Mouse (Mus musculus) urinary bladder, postnatal 36 days (tissue): ENCODE results near the gene Def8.

Experiments
- DNase-seq, 2 experiments: peaks; one replicate each; pipeline ENCODE4 v3.0.0; 2022; ENCODE audit warnings: low spot score in 2 of 2, mixed read lengths in 1 of 2

Gene Def8

GRCm38 (mm10) chr8:123423441-123423840 is at the start of gene Def8:
TSS of gene Def8 (plus strand) at chr8:123423527.
- DNase-seq = no peak

GRCm38 (mm10) chr8:123374239-123374578 is 49.1 kb upstream of the Def8 start:
- peak; percentile 90 to 93 for DNase-seq

GRCm38 (mm10) chr8:123375701-123376100 is 47.6 kb upstream of the Def8 start:
- no peak for DNase-seq

GRCm38 (mm10) chr8:123376106-123376505 is 47.2 kb upstream of the Def8 start:
- DNase-seq = no peak

DNA sequence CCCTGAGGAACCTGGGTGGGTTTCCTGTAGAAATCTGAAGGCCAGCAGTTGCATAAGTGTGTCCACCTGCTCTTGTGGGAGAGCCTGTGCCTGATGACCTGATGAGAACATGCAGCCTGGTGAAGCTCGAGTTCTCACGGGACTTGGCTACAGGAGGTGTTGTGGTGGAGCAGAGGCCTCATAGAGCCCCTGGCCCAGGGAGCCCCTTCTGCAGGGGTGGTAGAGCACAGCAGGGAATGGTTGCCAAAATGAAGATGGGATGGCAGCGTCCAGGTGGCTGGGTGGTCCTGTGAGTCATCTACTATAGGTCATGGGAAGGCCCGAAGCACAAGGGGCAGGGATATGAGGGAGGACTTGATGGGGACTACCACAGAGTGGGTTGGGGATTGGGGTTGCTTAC is 41.6 kb upstream of the Def8 start:
- no peak for DNase-seq

DNA sequence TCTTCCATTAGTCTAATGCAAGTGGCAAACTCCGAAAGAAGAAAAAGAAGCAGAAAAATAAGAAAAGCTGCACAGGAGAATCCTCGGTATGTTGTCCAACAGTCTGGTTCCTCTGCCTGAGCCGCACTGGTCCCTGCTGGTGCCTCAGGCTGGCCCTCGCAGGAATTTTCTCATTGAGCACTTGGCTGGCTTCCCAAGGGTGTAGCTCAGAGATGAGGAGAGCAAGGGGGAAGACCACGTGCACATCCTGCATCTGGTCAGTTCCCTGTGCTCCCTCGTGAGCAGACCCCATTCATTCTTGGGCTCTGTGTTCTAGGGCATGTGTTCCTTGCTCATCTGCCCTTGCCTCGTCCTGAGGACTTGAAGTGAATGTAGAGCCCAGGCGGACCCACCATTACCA is 40.8 kb upstream of the Def8 start:
- DNase-seq = no peak

DNA sequence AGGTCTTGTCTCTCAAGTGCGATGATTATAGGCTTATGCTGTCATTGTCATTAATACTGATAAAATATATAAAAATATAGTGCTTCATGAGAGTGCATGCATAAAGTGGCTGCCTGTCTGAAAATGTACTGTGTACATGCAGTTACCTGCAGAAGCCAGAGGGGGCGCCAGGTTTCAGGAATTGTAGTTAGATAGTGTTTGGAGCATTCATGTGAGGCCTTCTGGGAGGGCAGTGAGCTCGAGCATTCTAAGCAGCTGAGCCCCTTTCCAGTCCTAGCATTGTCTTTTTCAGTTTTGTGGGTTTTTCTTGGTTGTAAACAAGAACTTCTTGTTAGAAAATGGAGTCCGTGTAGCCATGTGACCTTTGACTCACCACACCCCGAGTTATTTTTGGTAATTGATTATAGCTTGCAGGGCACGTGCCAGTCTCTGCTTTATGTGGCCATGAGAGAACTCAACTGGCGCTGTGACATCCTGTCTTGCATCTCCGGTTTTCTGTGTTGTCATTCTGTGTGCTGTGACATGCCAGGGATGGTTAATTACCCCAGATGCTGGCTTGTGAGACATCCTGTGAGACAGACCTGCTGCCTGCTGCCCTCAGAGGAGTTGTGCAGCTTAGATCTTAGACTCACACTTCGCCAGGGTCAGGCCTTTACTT is 38.3 kb upstream of the Def8 start:
- DNase-seq = no peak

- no peak for DNase-seq
Measured at GRCm38 (mm10) chr8:123387041-123387440, 36.3 kb upstream of the Def8 start.

GRCm38 (mm10) chr8:123387801-123388200 is 35.5 kb upstream of the Def8 start:
- DNase-seq = no peak

DNA sequence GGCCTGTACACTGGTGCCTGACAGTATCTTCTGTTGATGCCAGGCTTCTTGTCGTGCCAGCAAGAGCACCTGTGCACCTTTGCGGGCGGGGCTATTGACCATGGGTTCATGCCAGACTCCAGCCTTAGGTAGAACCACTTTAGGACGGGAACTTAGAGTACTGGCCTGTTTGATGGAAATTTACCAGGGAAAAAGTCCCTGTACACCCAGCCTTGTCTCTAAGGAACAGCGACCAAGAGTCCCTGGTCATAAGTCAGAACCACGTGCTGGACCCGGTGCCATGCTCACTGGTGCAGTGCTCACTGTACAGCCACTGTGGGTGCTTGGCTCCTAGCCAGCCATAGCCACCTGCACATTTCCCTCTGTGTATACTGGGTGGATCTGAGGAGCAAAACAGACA is 34.3 kb upstream of the Def8 start:
- DNase-seq = no peak

DNA sequence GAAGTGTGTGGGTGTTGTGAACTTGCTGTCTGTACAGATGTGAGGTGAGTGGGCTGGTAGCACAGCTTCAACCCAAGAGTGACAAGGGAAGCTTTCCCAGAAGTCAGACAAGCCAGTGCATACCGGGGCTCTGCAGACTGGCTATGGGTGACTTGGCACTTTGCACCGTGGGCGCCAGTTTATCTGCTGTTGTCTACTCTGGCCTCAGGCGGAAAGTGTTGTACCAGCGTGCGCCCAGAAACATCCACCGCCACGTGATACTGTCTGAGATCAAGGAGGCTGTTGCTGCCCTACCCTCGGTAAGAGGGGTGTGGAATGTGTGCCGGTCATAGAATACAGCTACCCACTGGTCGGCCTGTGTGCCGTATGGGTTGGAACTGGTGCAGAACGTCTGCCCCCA is 25.0 kb upstream of the Def8 start:
- DNase-seq = no peak

- DNase-seq = no peak
Measured at GRCm38 (mm10) chr8:123401936-123402335, 21.4 kb upstream of the Def8 start.

GRCm38 (mm10) chr8:123402730-123403326 is 20.5 kb upstream of the Def8 start:
- no peak for DNase-seq

GRCm38 (mm10) chr8:123404521-123404920 is 18.8 kb upstream of the Def8 start:
- no peak for DNase-seq

GRCm38 (mm10) chr8:123406786-123407185 is 16.5 kb upstream of the Def8 start, which contains the start of gene Mc1r:
TSS of gene Mc1r (plus strand) at chr8:123407107.
- DNase-seq = peak; percentile 23 to 34

- DNase-seq = no peak
Measured at GRCm38 (mm10) chr8:123407612-123408011, 15.7 kb upstream of the Def8 start.

- DNase-seq = no peak
Measured at GRCm38 (mm10) chr8:123408586-123409544, 14.5 kb upstream of the Def8 start.

DNA sequence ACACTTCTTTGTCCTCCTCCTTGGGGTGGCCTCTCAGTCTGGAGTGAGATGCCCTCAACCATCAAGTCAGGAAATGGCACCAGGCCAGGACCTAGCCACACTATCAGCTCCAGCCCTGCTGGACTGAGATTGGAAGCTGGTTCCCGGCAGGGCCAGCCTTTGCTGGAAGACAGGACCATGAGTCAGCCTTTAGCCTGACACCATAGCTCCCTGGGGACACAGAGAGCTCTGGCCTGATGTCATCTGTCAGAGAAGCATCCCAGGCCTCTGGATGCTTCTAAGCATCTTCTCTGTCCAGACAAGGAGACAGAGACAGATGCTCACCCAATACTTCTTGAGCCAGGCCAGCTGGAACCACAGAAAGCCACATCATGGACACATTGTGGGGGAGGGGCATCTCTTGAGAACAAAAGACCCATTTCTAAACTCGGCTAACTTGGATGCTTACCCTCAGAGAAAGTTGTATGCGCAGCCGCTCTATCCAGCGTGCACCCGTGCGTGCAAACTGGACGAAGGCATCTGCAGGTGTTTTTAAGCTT is 13.2 kb upstream of the Def8 start:
- DNase-seq = no peak

DNA sequence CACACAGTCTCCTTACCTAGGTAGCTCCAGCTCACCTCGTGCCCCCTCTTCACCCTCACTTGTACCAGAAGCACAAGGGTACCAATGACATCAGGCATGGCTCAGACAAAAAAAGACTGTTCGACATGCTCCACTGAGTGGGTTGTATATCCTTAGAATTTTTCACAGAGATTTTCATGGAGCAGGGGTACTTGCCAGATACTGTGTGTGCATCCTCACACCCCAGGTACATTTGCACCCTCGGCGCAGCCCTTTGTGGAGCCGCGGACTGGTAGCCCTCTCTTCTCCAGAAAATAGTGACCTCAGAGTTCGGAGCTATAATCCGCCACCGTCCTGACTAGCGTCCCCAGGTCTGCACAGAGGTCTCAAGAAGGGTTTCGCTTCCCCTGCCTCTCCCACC is 12.5 kb upstream of the Def8 start:
- no peak for DNase-seq

DNA sequence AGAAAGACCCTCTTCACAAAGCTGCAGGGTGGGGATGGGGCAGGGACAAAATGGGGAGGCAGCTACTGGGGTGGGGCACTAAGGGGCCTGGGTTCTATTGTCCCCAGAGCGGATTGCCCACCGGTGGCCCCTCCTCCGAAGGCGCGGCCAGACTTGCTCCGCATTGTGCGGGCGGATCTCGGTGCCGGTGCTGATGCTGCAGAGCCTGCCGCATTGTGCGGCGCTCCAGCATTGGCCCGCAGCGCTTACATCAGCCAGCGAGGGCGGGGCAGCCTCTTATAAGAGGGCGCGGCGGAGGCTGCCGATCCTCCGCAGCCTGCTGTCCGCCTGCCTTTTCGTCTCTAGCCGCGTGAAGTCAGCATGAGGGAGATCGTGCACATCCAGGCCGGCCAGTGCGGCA is 12.1 kb upstream of the Def8 start, which contains the start of gene Tubb3:
TSS of gene Tubb3 (plus strand) at position 179 of the 400 bp plus-strand sequence.
- peak in 1 of 2 experiments; percentile 33 for DNase-seq

GRCm38 (mm10) chr8:123411781-123412327 is 11.5 kb upstream of the Def8 start:
- no peak for DNase-seq
